Mouse (Mus musculus) ovary, postnatal 10 days (tissue): ENCODE results near the gene Plcb4.

Source experiments
- DNase-seq: peaks from one replicate; pipeline ENCODE4 v3.0.0; 2022; ENCODE audit warnings: low spot score

Plcb4 gene

GRCm38 (mm10) chr2:135811453-135812101 lies 152.8 kb downstream of the Plcb4 start:
- DNase-seq, result no peak

- no peak for DNase-seq
Measured at GRCm38 (mm10) chr2:135812701-135813246, 154.0 kb downstream of the Plcb4 start.

- DNase-seq, result no peak
Measured at GRCm38 (mm10) chr2:135820691-135821090, 161.9 kb downstream of the Plcb4 start.

- DNase-seq, result no peak
Measured at GRCm38 (mm10) chr2:135823690-135824089, 164.9 kb downstream of the Plcb4 start.

- DNase-seq, result no peak
Measured at GRCm38 (mm10) chr2:135824757-135825156, 165.9 kb downstream of the Plcb4 start.

GRCm38 (mm10) chr2:135825645-135826044 lies 166.8 kb downstream of the Plcb4 start:
- no peak for DNase-seq

- DNase-seq, result no peak
Measured at GRCm38 (mm10) chr2:135826616-135827360, 168.0 kb downstream of the Plcb4 start.

- no peak for DNase-seq
Measured at GRCm38 (mm10) chr2:135828446-135828845, 169.6 kb downstream of the Plcb4 start.

- no peak for DNase-seq
Measured at GRCm38 (mm10) chr2:135833743-135834142, 174.9 kb downstream of the Plcb4 start.

GRCm38 (mm10) chr2:135834435-135834834 lies 175.6 kb downstream of the Plcb4 start:
- no peak for DNase-seq

- DNase-seq, result no peak
Measured at GRCm38 (mm10) chr2:135835911-135836310, 177.1 kb downstream of the Plcb4 start.

- no peak for DNase-seq
Measured at GRCm38 (mm10) chr2:135836426-135836825, 177.6 kb downstream of the Plcb4 start.

- DNase-seq, result no peak
Measured at GRCm38 (mm10) chr2:135837730-135838129, 178.9 kb downstream of the Plcb4 start.

GRCm38 (mm10) chr2:135838135-135838534 lies 179.3 kb downstream of the Plcb4 start:
- DNase-seq, result no peak

GRCm38 (mm10) chr2:135838651-135839286 lies 180.0 kb downstream of the Plcb4 start:
- DNase-seq, result no peak

- DNase-seq, result no peak
Measured at GRCm38 (mm10) chr2:135843721-135844120, 184.9 kb downstream of the Plcb4 start.

- DNase-seq, result no peak
Measured at GRCm38 (mm10) chr2:135846903-135847302, 188.1 kb downstream of the Plcb4 start.

GRCm38 (mm10) chr2:135847738-135848137 lies 188.9 kb downstream of the Plcb4 start:
- DNase-seq, result no peak

GRCm38 (mm10) chr2:135848169-135848568 lies 189.4 kb downstream of the Plcb4 start:
- no peak for DNase-seq

GRCm38 (mm10) chr2:135851964-135852363 lies 193.2 kb downstream of the Plcb4 start:
- no peak for DNase-seq

- DNase-seq, result no peak
Measured at GRCm38 (mm10) chr2:135853085-135853484, 194.3 kb downstream of the Plcb4 start.

- no peak for DNase-seq
Measured at GRCm38 (mm10) chr2:135854059-135854458, 195.2 kb downstream of the Plcb4 start.
